Mouse (Mus musculus) E14TG2a.4 (cell line): ENCODE results near the gene Smarce1.

Experiments
- H3K27me3 ChIP-seq: 2 replicates; pipeline ENCODE4 v1.6.1; 2014; ENCODE audit warnings: low read length, control low read depth; ENCODE audit not compliant: insufficient read depth
- H3K36me3 ChIP-seq: 2 replicates; pipeline ENCODE4 v1.6.1; 2014; ENCODE audit warnings: low read length, control low read depth; ENCODE audit not compliant: insufficient read depth
- H3K4me1 ChIP-seq: replicated peaks from 2 replicates; pipeline ENCODE4 v1.6.1; 2014; ENCODE audit warnings: low read depth, low read length, control low read depth
- H3K4me3 ChIP-seq: replicated peaks from 2 replicates; pipeline ENCODE4 v1.5.1; 2014; ENCODE audit warnings: mild to moderate bottlenecking, low read length
- H3K9me3 ChIP-seq: 2 replicates; pipeline ENCODE4 v1.6.1; 2014; ENCODE audit warnings: low read length, control low read depth
- CTCF ChIP-seq: conservative IDR thresholded peaks from 2 replicates; pipeline ENCODE4 v1.5.1; 2014; ENCODE audit warnings: low read length
- NANOG ChIP-seq: IDR thresholded peaks from 2 replicates; pipeline ENCODE4 v1.6.1; 2014; ENCODE audit warnings: borderline replicate concordance, low read length, mixed read lengths
- POU5F1 ChIP-seq: IDR thresholded peaks from 2 replicates; pipeline ENCODE4 v1.6.1; 2014; ENCODE audit warnings: low read length, borderline replicate concordance

The Smarce1 gene

GRCm38 (mm10) chr11:99161648-99162047, 69.2 kb downstream of the Smarce1 start:
- Histone ChIP-seq H3K36me3 (no peaks in the 10 kb centered on the region), H3K4me1 (peaks cover 21% of the 10 kb centered on the region), H3K9me3 (no peaks in the 10 kb centered on the region), H3K27me3 (peaks cover 7% of the 10 kb centered on the region), H3K4me3 (no peak overlapping the region)
- TF ChIP-seq POU5F1 (no peak), CTCF (no peak)

- Histone ChIP-seq H3K27me3 (peaks cover 7% of the 10 kb centered on the region), H3K4me3 (no peak overlapping the region), H3K36me3 (no peaks in the 10 kb centered on the region), H3K9me3 (no peaks in the 10 kb centered on the region), H3K4me1 (peaks cover 19% of the 10 kb centered on the region)
- TF ChIP-seq CTCF = no peak
- no peak for TF ChIP-seq POU5F1
- no peak for TF ChIP-seq NANOG
Measured at GRCm38 (mm10) chr11:99160228-99160627, 70.6 kb downstream of the Smarce1 start.
